19 mouse cellular contexts compared by ENCODE assay signal in genomic region chr12:105929456-105929921, GRCm38 (mm10).
DNase-seq lines count a peak whose midpoint lies in the region; ATAC-seq lines count a peak whose summit lies in the region.
"Had no signal": no experiment of that assay in that cellular context is flagged by ENCODE, and none has a peak within 500 bp of the region (broad histone marks: within the 10 kb centered on the region; RNA-seq: fewer than 3 reads in every experiment).

No protein-coding gene starts in this region.

- 0 out of 2 replicates have a peak overlapping the region, but pooled peaks have one; percentile 13 for H3K4me3 ChIP-seq in hindbrain, embryonic 10.5 days
- H3K4me3 ChIP-seq in hindbrain, embryonic 16.5 days (ENCODE audit: low read length) = no peak overlapping the region
- H3K4me3 ChIP-seq in forebrain, embryonic 14.5 days (ENCODE audit: low read depth, low read length) = no peak overlapping the region
- H3K4me3 ChIP-seq in midbrain, embryonic 14.5 days (replicated peaks; ENCODE audit: low read depth, low read length) = no peak overlapping the region
- H3K4me3 ChIP-seq: erythroblast, embryonic 14.5 days; heart, adult 2 months; intestine, embryonic 15.5 days; limb, embryonic 13.5 days; myocyte had no signal

- WGBS in hindbrain, embryonic 10.5 days = 14% methylated on average over 12 of the region's 12 CpGs
- 11% methylated on average over 12 of the region's 12 CpGs for WGBS in hindbrain, embryonic 16.5 days
- WGBS in forebrain, embryonic 14.5 days = 9% methylated on average over 12 of the region's 12 CpGs
- WGBS in midbrain, embryonic 14.5 days = 4% methylated on average over 12 of the region's 12 CpGs

- no peak; the same call in 1 of the 2 replicates for ATAC-seq in hindbrain, embryonic 16.5 days
- ATAC-seq in forebrain, embryonic 14.5 days = peak; percentile 40; the same call in 1 of the 2 replicates
- no peak for ATAC-seq in midbrain, embryonic 14.5 days (ENCODE audit: low FRiP score, low TSS enrichment)
- ATAC-seq: intestine, embryonic 15.5 days had no signal

- DNase-seq in hindbrain, embryonic 10.5 days (ENCODE audit: low spot score) = peak; percentile 51
- DNase-seq in embryo, embryonic 10 days (ENCODE audit: low spot score) = peak; percentile 46
- peak; percentile 35 for DNase-seq in forebrain, embryonic 14.5 days (ENCODE audit: low spot score)
- DNase-seq in midbrain, embryonic 14.5 days = peak; percentile 57
- no peak for DNase-seq in kidney, adult 11 months
- no peak for DNase-seq in kidney, postnatal 36 days
- no peak for DNase-seq in testis, postnatal 14 days (ENCODE audit: low spot score)
- DNase-seq: adrenal gland, postnatal 36 days; cerebellum, postnatal 36 days; heart, adult 2 months; heart, postnatal 14 days; kidney, postnatal 14 days; lung, postnatal 4 days had no signal

- peaks cover 4% of the 10 kb centered on the region; the same call in 1 of the 2 replicates for H3K9me3 ChIP-seq in hindbrain, embryonic 10.5 days
- no peaks in the 10 kb centered on the region for H3K9me3 ChIP-seq in hindbrain, embryonic 16.5 days (ENCODE audit: control insufficient read depth, low read length)
- H3K9me3 ChIP-seq in forebrain, embryonic 14.5 days (replicated peaks; ENCODE audit: control insufficient read depth, low read length) = no peaks in the 10 kb centered on the region
- no peaks in the 10 kb centered on the region for H3K9me3 ChIP-seq in midbrain, embryonic 14.5 days (ENCODE audit: control insufficient read depth, low read length)
- H3K9me3 ChIP-seq: intestine, embryonic 15.5 days; limb, embryonic 13.5 days had no signal

- peak overlapping the region; percentile 79 for H3K27ac ChIP-seq in hindbrain, embryonic 10.5 days
- no peak overlapping the region for H3K27ac ChIP-seq in hindbrain, embryonic 16.5 days (ENCODE audit: low read depth, low read length)
- H3K27ac ChIP-seq in forebrain, embryonic 14.5 days (ENCODE audit: low read depth, low read length) = peak overlapping the region; percentile 59; the same call in 1 of the 2 replicates
- H3K27ac ChIP-seq in midbrain, embryonic 14.5 days (replicated peaks; ENCODE audit: low read depth, low read length) = no peak overlapping the region; the same call in 1 of the 2 replicates
- H3K27ac ChIP-seq: heart, adult 2 months; intestine, embryonic 15.5 days; limb, embryonic 13.5 days had no signal

- H3K27me3 ChIP-seq in hindbrain, embryonic 10.5 days (ENCODE audit: insufficient read depth, poor library complexity, severe bottlenecking) = peaks cover 14% of the 10 kb centered on the region
- H3K27me3 ChIP-seq in hindbrain, embryonic 16.5 days (replicated peaks; ENCODE audit: control insufficient read depth, insufficient read depth, low read length) = 0 out of 2 replicates have a peak, but pooled peaks cover 3% of the 10 kb centered on the region
- H3K27me3 ChIP-seq in forebrain, embryonic 14.5 days (replicated peaks; ENCODE audit: control insufficient read depth, insufficient read depth, low read length) = no peaks in the 10 kb centered on the region
- no peaks in the 10 kb centered on the region for H3K27me3 ChIP-seq in midbrain, embryonic 14.5 days (ENCODE audit: control insufficient read depth, insufficient read depth, low read length)
- H3K27me3 ChIP-seq: intestine, embryonic 15.5 days; limb, embryonic 13.5 days had no signal

- H3K9ac ChIP-seq in hindbrain, embryonic 16.5 days (ENCODE audit: low read depth, low read length) = no peak overlapping the region
- 0 out of 2 replicates have a peak overlapping the region, but pooled peaks have one; percentile 29 for H3K9ac ChIP-seq in forebrain, embryonic 14.5 days (ENCODE audit: low read length)
- H3K9ac ChIP-seq in midbrain, embryonic 14.5 days (replicated peaks; ENCODE audit: low read length) = no peak overlapping the region
- H3K9ac ChIP-seq: intestine, embryonic 15.5 days; limb, embryonic 13.5 days had no signal

- H3K4me2 ChIP-seq in hindbrain, embryonic 16.5 days (ENCODE audit: low read length) = no peak overlapping the region
- H3K4me2 ChIP-seq in forebrain, embryonic 14.5 days (ENCODE audit: low read length) = no peak overlapping the region
- H3K4me2 ChIP-seq in midbrain, embryonic 14.5 days (ENCODE audit: low read length) = 0 out of 2 replicates have a peak overlapping the region, but pooled peaks have one; percentile 12
- H3K4me2 ChIP-seq: intestine, embryonic 15.5 days; limb, embryonic 13.5 days had no signal

- no peaks in the 10 kb centered on the region for H3K36me3 ChIP-seq in hindbrain, embryonic 10.5 days
- H3K36me3 ChIP-seq in hindbrain, embryonic 16.5 days (ENCODE audit: control insufficient read depth, insufficient read depth, low read length) = no peaks in the 10 kb centered on the region
- no peaks in the 10 kb centered on the region for H3K36me3 ChIP-seq in forebrain, embryonic 14.5 days (ENCODE audit: control insufficient read depth, insufficient read depth, low read length)
- H3K36me3 ChIP-seq in midbrain, embryonic 14.5 days (ENCODE audit: control insufficient read depth, insufficient read depth, low read length) = no peaks in the 10 kb centered on the region
- H3K36me3 ChIP-seq: G1E; intestine, embryonic 15.5 days; limb, embryonic 13.5 days had no signal

- H3K4me1 ChIP-seq in hindbrain, embryonic 10.5 days (replicated peaks) = peaks cover 21% of the 10 kb centered on the region
- H3K4me1 ChIP-seq in hindbrain, embryonic 16.5 days (ENCODE audit: control insufficient read depth, insufficient read depth, low read depth, low read length) = peaks cover 2% of the 10 kb centered on the region; the same call in 1 of the 2 replicates
- peaks cover 8% of the 10 kb centered on the region; the same call in 1 of the 2 replicates for H3K4me1 ChIP-seq in forebrain, embryonic 14.5 days (ENCODE audit: control insufficient read depth, insufficient read depth, low read length)
- H3K4me1 ChIP-seq in midbrain, embryonic 14.5 days (ENCODE audit: control insufficient read depth, insufficient read depth, low read length) = peaks cover 5% of the 10 kb centered on the region; the same call in 1 of the 2 replicates
- H3K4me1 ChIP-seq: intestine, embryonic 15.5 days; limb, embryonic 13.5 days had no signal

Comparison
In these comparisons a context has a peak if more than half of its experiments do, and no peak if none do; other contexts are left out.
1. H3K27ac ChIP-seq: peak in hindbrain, embryonic 10.5 days (single experiment) and forebrain, embryonic 14.5 days (single experiment); none in hindbrain, embryonic 16.5 days (single experiment) and midbrain, embryonic 14.5 days (single experiment).
2. DNase-seq: peak in hindbrain, embryonic 10.5 days (single experiment), embryo, embryonic 10 days (single experiment), forebrain, embryonic 14.5 days (single experiment) and midbrain, embryonic 14.5 days (single experiment); none in kidney, adult 11 months (single experiment), kidney, postnatal 36 days (0 of 2) and testis, postnatal 14 days (single experiment).